Mouse (Mus musculus) liver, adult 2 months (tissue): Measurements from ENCODE around the gene Hmga2.

Source experiments
- CTCF ChIP-seq: fragments of 200-500 bp; IDR thresholded peaks from 2 replicates; pipeline ENCODE4 v1.5.1; 2011; ENCODE audit warnings: low read depth, low read length, control low read depth
- POLR2A ChIP-seq: fragments of 200-500 bp; IDR thresholded peaks from 2 replicates; pipeline ENCODE4 v1.6.1; 2011; ENCODE audit warnings: low read length, control low read depth; ENCODE audit not compliant: insufficient read depth; ENCODE audit errors: extremely low read depth

DNA sequence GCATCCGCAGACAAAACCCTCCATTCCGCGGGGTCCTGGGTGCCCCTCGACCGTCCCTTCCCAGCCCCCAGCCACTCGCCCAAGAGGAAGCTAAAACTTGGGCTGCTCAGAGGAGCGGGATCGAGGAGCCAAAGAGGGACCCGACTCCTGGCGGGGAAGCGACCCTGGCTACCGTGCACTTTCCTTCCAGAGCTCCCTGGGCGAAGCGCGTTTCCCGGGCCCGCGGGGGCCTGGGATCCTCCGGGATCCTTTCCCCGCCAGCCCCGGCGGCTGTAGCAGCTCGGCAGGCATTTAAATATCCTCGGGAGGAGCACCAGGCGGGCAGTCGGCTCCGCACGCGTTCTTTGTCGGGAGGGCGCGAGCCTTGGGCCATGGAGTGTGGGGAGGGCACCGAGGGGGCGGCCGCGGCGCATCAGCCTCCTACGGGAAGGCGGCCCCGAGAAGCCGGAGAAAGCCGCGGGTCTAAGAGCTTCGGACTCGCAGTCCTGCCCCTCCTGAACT lies 1.2 kb downstream of the Hmga2 start:
- TF ChIP-seq CTCF (no peak), POLR2A (no peak)
